Mouse (Mus musculus): ENCODE data around the gene Golga4. TPM values are rescaled to one million over a fixed set of nuclear protein-coding genes. Genes with fewer than 3 reads are reported as not detected.

The Golga4 gene
- 100 to 1,000 TPM in 1 of 2 experiments, 10 to 100 TPM in 1; 84.1 to 116 TPM for total RNA-seq (2021)

GRCm38 (mm10) chr9:118506020-118506403, at the start of gene Golga4:
Gene Golga4, plus strand, starts transcription at chr9:118506267.
- intact Hi-C loops (cut with DNase I): no loop called here
- peak; percentile 94 to 95 for DNase-seq (ENCODE audit: low spot score in 2 of 2)

- DNase-seq (ENCODE audit: low spot score in 2 of 2): no peak
- intact Hi-C loops (cut with DNase I): no loop called here
Measured at GRCm38 (mm10) chr9:118456405-118456804, 49.7 kb upstream of the Golga4 start.

DNA sequence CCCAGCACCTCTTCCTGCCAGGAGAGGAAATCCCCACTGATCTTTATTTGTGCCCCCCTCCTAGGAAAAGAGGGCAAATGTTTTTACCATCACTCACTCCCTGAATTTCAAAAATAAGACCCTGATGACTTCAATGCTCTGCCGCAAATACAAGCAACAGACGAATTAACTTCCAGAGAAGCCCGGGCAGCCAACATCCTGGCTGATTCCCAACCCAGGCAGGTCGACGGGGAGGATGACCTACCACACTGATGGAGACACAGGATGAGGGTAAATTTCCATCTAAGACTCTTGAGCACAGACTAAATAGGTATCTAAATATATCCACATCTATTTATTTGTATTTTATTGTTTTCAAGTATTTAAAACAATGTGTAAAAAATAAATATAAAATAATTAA, 48.0 kb upstream of the Golga4 start:
- intact Hi-C loops (cut with DNase I): no loop called here
- no peak for DNase-seq (ENCODE audit: low spot score in 2 of 2)

- intact Hi-C loops (cut with DNase I): no loop called here
Measured at GRCm38 (mm10) chr9:118464031-118464430, 42.0 kb upstream of the Golga4 start.

GRCm38 (mm10) chr9:118468301-118468700, 37.8 kb upstream of the Golga4 start:
- intact Hi-C loops (cut with DNase I): no loop called here
- DNase-seq (ENCODE audit: low spot score in 2 of 2): no peak

More at GRCm38 (mm10) chr9:118464031-118464430, 42.0 kb upstream of the Golga4 start:
- DNase-seq (ENCODE audit: low spot score in 2 of 2): no peak

DNA sequence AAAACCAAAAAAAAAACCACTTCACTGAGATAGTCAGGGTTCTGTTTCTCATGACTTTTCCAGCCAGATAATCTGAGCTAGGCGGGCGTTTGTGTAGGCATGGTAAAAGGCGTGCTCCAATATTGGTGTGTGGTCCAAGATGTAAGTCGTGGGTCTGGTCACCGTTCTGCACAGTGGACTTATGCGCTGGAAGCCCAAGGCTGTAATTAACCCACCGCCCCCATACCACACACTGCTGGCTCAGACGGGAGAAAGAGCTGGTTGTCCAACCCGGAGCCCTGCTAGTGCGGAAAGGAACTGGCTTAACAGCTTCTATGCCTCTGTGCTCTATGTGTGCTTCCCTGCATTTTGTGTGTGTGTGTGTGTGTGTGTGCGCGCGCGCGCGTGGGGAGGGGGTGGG, 36.8 kb upstream of the Golga4 start:
- intact Hi-C loops (cut with DNase I): no loop called here

DNA sequence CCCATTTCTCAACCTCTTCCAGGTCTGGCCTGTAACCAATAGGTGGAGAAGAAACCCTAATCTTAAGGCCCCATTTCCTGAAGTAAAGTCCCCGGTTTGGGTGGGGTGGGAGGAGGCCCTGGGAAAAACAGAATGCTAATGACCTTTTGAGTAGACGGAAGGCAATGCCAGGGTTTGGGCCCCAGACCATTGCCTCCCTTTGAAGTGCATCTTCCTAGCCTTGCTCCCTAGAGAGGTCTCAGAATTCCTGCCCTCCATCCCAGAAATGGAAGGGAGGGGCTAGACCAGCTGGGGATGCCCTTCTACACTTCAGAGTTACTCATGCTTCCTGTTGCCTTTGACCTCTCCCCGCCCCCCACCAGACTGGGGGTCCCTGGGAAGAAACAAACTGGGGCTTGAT, 34.8 kb upstream of the Golga4 start:
- intact Hi-C loops (cut with DNase I): no loop called here
- no peak for DNase-seq (ENCODE audit: low spot score in 2 of 2)

More for the DNA sequence above, 36.8 kb upstream of the Golga4 start:
- DNase-seq (ENCODE audit: low spot score in 2 of 2): no peak

GRCm38 (mm10) chr9:118476211-118476765, 29.8 kb upstream of the Golga4 start:
- DNase-seq (ENCODE audit: low spot score in 2 of 2): no peak
- intact Hi-C loops (cut with DNase I): no loop called here

GRCm38 (mm10) chr9:118476766-118477271, 29.2 kb upstream of the Golga4 start:
- no peak for DNase-seq (ENCODE audit: low spot score in 2 of 2)
- intact Hi-C loops (cut with DNase I): no loop called here

DNA sequence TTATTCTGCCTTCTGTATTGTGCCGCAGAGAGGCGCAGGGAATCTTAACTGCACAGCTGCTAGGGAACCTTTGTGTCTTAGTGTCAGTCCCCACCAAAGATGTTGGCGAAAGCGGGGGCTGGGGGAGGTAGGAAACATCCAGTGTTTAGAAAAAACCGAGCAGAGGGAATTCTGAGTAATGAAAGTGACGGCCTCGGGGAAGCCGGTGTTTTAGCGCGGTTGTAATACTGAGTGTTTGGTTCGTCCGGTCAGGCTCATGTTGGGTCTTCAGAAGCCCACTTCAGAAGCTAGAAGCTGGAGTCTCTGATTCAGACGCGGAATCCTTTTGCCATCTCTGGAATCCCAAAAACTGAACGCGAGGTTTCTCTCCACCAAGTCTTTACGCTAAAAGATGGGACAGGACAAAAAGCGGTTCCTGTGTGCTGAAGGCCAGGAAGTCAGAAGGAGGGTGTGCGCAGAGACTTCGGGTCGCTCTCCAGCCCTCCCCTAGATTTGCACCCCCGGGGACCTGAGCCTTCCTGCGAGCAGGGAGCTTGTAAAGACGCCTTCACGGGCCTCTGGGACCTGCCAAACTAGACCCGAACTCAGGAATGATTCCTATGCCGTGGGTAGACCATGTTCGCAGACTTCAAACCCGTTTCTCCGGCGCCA, 28.7 kb upstream of the Golga4 start:
- no peak for DNase-seq (ENCODE audit: low spot score in 2 of 2)
- intact Hi-C loops (cut with DNase I): no loop called here

DNA sequence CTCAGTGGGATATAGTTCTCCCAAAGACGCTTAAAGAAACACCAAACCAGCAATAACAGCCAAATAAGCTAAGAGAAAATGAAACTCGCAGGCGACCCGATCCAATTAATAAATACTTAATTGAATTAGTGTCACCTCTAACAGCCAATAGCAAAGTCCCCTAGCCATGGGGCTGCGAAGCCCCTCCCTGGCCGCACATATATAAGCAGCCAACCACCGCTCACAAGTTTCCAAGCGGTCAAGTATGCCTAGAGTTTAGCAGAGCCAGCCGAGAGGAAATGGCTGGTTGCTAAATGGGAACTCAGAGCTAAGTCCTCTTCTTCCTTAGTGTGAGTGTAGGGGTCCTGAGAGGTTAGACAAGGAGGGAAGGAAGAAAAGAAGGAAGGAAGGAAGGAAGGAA, 28.1 kb upstream of the Golga4 start, which contains the start of gene Eomes:
Eomes (plus strand) TSS at position 252 of the 400 bp plus-strand sequence.
- intact Hi-C loops (cut with DNase I): no loop called here
- DNase-seq (ENCODE audit: low spot score in 2 of 2): no peak

- intact Hi-C loops (cut with DNase I): no loop called here
Measured at GRCm38 (mm10) chr9:118478458-118478838, 27.6 kb upstream of the Golga4 start.

GRCm38 (mm10) chr9:118478839-118479507, 27.1 kb upstream of the Golga4 start:
- intact Hi-C loops (cut with DNase I): no loop called here
- no peak for DNase-seq (ENCODE audit: low spot score in 2 of 2)

More at GRCm38 (mm10) chr9:118478458-118478838, 27.6 kb upstream of the Golga4 start:
- no peak for DNase-seq (ENCODE audit: low spot score in 2 of 2)

- DNase-seq (ENCODE audit: low spot score in 2 of 2): no peak
- intact Hi-C loops (cut with DNase I): no loop called here
Measured at GRCm38 (mm10) chr9:118479508-118480291, 26.4 kb upstream of the Golga4 start.

- intact Hi-C loops (cut with DNase I): no loop called here
- no peak for DNase-seq (ENCODE audit: low spot score in 2 of 2)
Measured at GRCm38 (mm10) chr9:118480292-118480690, 25.8 kb upstream of the Golga4 start.

- no peak for DNase-seq (ENCODE audit: low spot score in 2 of 2)
- intact Hi-C loops (cut with DNase I): no loop called here
Measured at GRCm38 (mm10) chr9:118482210-118482609, 23.9 kb upstream of the Golga4 start.

- intact Hi-C loops (cut with DNase I): no loop called here
- DNase-seq (ENCODE audit: low spot score in 2 of 2): no peak
Measured at GRCm38 (mm10) chr9:118486361-118487095, 19.5 kb upstream of the Golga4 start.

GRCm38 (mm10) chr9:118487096-118487395, 19.0 kb upstream of the Golga4 start:
- intact Hi-C loops (cut with DNase I): no loop called here

GRCm38 (mm10) chr9:118487636-118488035, 18.4 kb upstream of the Golga4 start:
- DNase-seq (ENCODE audit: low spot score in 2 of 2): no peak
- intact Hi-C loops (cut with DNase I): loop anchor here (2.0 kb wide), 1 partner anchor 435 kb away; no protein-coding TSS in a partner anchor

More at GRCm38 (mm10) chr9:118487096-118487395, 19.0 kb upstream of the Golga4 start:
- DNase-seq (ENCODE audit: low spot score in 2 of 2): no peak

Data from left cerebral cortex, postnatal 36 days (tissue).